Mouse (Mus musculus) neural tube, embryonic 11.5 days (tissue): Measurements from ENCODE around the gene Limch1. TPM values are rescaled to one million over a fixed set of nuclear protein-coding genes. Genes with fewer than 3 reads are reported as not detected.

Source experiments
- ATAC-seq: fragments of 200-750 bp; cut with Nextera tagmentation; 2 replicates; pipeline ENCODE4 v1.8.0; 2017; ENCODE audit warnings: moderate number of reproducible peaks, mild to moderate bottlenecking, moderate TSS enrichment, moderate library complexity; ENCODE audit not compliant: insufficient read depth, low FRiP score, low TSS enrichment
- DNase-seq: peaks from one replicate; pipeline ENCODE4 v3.0.0-alpha.2; 2015; ENCODE audit warnings: low spot score
- H3K27ac ChIP-seq: fragments of 300-500 bp; sonication (generic); 2 replicates; pipeline ENCODE4 v1.5.1; 2014; ENCODE audit warnings: low read depth, mild to moderate bottlenecking, low read length
- H3K27me3 ChIP-seq: fragments of 300-500 bp; sonication (generic); 2 replicates; pipeline ENCODE4 v1.6.1; 2014; ENCODE audit warnings: mild to moderate bottlenecking, low read length, mixed read lengths; ENCODE audit not compliant: control insufficient read depth, insufficient read depth
- H3K36me3 ChIP-seq: fragments of 300-500 bp; sonication (generic); 2 replicates; pipeline ENCODE4 v1.6.1; 2014; ENCODE audit warnings: mild to moderate bottlenecking, low read length, moderate library complexity, mixed read lengths; ENCODE audit not compliant: control insufficient read depth, insufficient read depth
- H3K4me1 ChIP-seq: fragments of 300-500 bp; sonication (generic); 2 replicates; pipeline ENCODE4 v1.6.1; 2014; ENCODE audit warnings: low read length, mixed read lengths; ENCODE audit not compliant: control insufficient read depth, insufficient read depth
- H3K4me2 ChIP-seq: fragments of 300-500 bp; sonication (generic); 2 replicates; pipeline ENCODE4 v1.6.1; 2014; ENCODE audit warnings: low read depth, mild to moderate bottlenecking, moderate library complexity
- H3K4me3 ChIP-seq: fragments of 300-500 bp; sonication (generic); 2 replicates; pipeline ENCODE4 v1.5.1; 2014; ENCODE audit warnings: low read depth, low read length
- H3K9ac ChIP-seq: fragments of 300-500 bp; sonication (generic); 2 replicates; pipeline ENCODE4 v1.6.1; 2014; ENCODE audit warnings: mild to moderate bottlenecking, low read length
- H3K9me3 ChIP-seq: fragments of 300-500 bp; sonication (generic); 2 replicates; pipeline ENCODE4 v1.6.1; 2016; ENCODE audit warnings: low read length; ENCODE audit not compliant: control insufficient read depth
- WGBS: fragments of 180-500 bp; shearing (Covaris S2); extraction: QIAGEN DNeasy Blood & Tissue Kit; methylation state at CpG from one replicate; pipeline ENCODE4 v1.1.7; 2014; 5-methylcytosine and 5-hydroxymethylcytosine counted together
- polyA plus RNA-seq: library from polyadenylated mRNA; unstranded; fragments of >200 nt; fragmentation: Nextera tagmentation; extraction: Ambion mirVana; gene quantifications from 2 replicates; pipeline ENCODE4 v1.2.1, GENCODE M21; 2014

The Limch1 gene
- polyA plus RNA-seq, 1 experiment from 2014 or later: 83.7 TPM

GRCm38 (mm10) chr5:66784624-66785361 lies 39.2 kb downstream of the Limch1 start:
- Histone ChIP-seq H3K9me3 (no peaks in the 10 kb centered on the region), H3K36me3 (no peaks in the 10 kb centered on the region), H3K27me3 (no peaks in the 10 kb centered on the region), H3K4me2 (no peak overlapping the region), H3K4me3 (no peak overlapping the region), H3K9ac (no peak overlapping the region), H3K4me1 (no peaks in the 10 kb centered on the region), H3K27ac (no peak overlapping the region)
- 78% methylated on average over 9 of the region's 9 CpGs for WGBS
- no peak for ATAC-seq
- DNase-seq: no peak

DNA sequence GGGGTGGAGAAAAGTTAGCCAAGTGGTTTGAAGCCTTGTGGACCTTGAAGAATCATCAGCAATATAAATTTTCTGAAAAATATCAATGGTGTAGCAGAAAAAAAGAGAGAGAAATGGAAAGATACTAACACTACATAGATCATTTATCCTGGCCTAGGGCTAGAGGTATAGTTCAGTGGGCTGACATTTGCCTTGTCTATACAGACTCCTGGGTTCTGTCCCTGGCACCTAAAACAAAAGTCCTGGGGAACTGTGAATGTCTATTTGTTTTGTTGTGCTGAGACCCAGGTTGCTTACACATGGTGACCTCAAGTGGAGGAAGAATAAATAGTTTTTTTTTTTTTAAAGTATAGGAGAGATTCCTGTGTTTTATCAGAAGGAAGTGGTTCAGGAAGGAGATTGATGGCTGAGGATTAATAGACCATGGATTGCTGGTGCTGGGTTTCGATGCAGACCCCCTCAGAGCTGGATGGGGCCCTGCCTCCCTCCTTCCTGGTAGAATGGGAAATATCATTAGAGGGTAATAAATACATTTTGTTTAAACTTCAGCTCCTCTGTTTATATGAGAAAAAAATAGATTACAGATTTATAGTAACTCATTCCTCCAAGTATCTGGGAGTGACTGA lies 40.5 kb downstream of the Limch1 start:
- ATAC-seq: no peak
- 50% methylated on average over 1 of the region's 1 CpGs for WGBS

DNA sequence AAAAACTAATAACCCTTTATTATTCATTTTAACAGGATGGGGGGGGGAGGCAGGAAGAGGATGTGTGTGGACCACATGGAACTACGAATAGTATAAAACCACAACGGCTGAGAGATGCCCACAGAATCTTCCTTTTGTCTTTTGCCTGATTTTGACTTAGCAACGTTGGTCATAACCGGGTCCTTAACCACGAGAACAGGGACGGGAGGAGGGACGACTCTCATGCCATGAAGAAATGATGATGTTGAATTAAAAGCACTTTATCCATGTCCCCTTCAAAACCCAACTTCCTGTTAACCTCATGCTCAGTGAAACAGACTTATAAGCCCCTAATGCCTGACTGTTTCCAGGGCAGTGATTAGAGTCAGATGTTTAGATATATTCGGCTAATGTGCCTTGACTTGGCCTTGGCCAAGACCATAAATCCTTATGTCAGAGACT lies 41.0 kb downstream of the Limch1 start:
- Histone ChIP-seq H3K27ac (no peak overlapping the region), H3K36me3 (no peaks in the 10 kb centered on the region), H3K9me3 (no peaks in the 10 kb centered on the region), H3K4me1 (no peaks in the 10 kb centered on the region), H3K9ac (no peak overlapping the region), H3K27me3 (no peaks in the 10 kb centered on the region), H3K4me2 (no peak overlapping the region), H3K4me3 (no peak overlapping the region)
- DNase-seq (no peak), ATAC-seq (no peak)
- WGBS: 85% methylated on average over 8 of the region's 8 CpGs

More for the DNA sequence above, 40.5 kb downstream of the Limch1 start:
- Histone ChIP-seq H3K4me2 (no peak overlapping the region), H3K9ac (no peak overlapping the region), H3K27ac (no peak overlapping the region), H3K4me1 (no peaks in the 10 kb centered on the region), H3K36me3 (no peaks in the 10 kb centered on the region), H3K4me3 (no peak overlapping the region), H3K9me3 (no peaks in the 10 kb centered on the region), H3K27me3 (no peaks in the 10 kb centered on the region)
- DNase-seq: no peak

DNA sequence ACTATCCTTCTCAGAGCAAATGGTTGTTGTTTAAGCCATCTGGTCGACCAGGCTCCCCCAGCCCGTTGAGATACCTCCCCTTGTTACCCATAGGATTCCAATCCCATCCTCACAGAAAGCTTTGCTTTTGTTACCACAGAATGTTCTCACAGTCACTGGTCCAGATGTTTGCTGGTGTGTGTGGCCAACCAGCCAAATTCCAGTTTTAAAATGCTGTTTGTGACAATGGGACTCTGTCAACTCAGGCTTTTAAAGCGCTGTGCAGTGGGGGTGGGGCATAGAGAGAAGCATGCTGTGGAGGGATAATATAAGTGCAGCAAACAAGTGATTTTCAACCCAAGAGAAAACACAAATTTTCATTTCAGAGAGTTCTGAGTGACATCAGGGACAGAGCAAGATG lies 43.4 kb downstream of the Limch1 start:
- WGBS: 74% methylated on average over 3 of the region's 3 CpGs
- Histone ChIP-seq H3K27me3 (no peaks in the 10 kb centered on the region), H3K4me3 (no peak overlapping the region), H3K4me2 (no peak overlapping the region), H3K36me3 (no peaks in the 10 kb centered on the region), H3K27ac (no peak overlapping the region), H3K4me1 (no peaks in the 10 kb centered on the region), H3K9me3 (no peaks in the 10 kb centered on the region), H3K9ac (no peak overlapping the region)
- DNase-seq (no peak), ATAC-seq (no peak)

GRCm38 (mm10) chr5:66791161-66791560 lies 45.5 kb downstream of the Limch1 start:
- Histone ChIP-seq H3K4me1 (no peaks in the 10 kb centered on the region), H3K9ac (no peak overlapping the region), H3K27ac (no peak overlapping the region), H3K4me3 (no peak overlapping the region), H3K27me3 (no peaks in the 10 kb centered on the region), H3K4me2 (no peak overlapping the region), H3K9me3 (no peaks in the 10 kb centered on the region), H3K36me3 (no peaks in the 10 kb centered on the region)
- ATAC-seq (no peak), DNase-seq (no peak)
- WGBS: 87% methylated on average over 6 of the region's 6 CpGs

DNA sequence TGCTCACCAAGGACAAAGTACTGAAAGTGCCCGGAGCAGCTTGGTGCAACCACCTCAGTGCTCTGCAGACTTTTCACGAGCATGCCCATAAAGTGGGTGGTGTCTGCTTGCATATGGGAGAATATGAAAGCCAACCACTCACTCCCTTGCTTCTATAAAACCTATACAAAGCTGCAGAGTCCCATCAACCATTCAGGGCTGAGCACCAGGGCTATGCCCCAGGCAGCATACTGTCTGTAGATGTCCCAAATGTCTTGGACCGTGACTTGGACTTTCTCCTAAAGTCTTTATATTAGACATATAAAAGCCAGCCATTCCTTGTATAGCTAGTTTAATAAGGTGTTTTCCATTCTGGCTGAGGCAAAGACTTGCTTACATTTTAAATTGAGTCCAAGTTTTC lies 47.6 kb downstream of the Limch1 start:
- H3K27me3 ChIP-seq: no peaks in the 10 kb centered on the region
- no peak overlapping the region for H3K27ac ChIP-seq
- no peak overlapping the region for H3K9ac ChIP-seq
- H3K9me3 ChIP-seq: no peaks in the 10 kb centered on the region
- H3K4me1 ChIP-seq: 0 out of 2 replicates have a peak, but pooled peaks cover 2% of the 10 kb centered on the region
- no peak overlapping the region for H3K4me3 ChIP-seq
- no peak overlapping the region for H3K4me2 ChIP-seq
- 89% methylated on average over 3 of the region's 3 CpGs for WGBS
- H3K36me3 ChIP-seq: no peaks in the 10 kb centered on the region
- DNase-seq (no peak), ATAC-seq (no peak)

GRCm38 (mm10) chr5:66797326-66797725 lies 51.7 kb downstream of the Limch1 start:
- WGBS: 64% methylated on average over 6 of the region's 6 CpGs
- H3K27ac ChIP-seq: no peak overlapping the region
- no peak overlapping the region for H3K9ac ChIP-seq

DNA sequence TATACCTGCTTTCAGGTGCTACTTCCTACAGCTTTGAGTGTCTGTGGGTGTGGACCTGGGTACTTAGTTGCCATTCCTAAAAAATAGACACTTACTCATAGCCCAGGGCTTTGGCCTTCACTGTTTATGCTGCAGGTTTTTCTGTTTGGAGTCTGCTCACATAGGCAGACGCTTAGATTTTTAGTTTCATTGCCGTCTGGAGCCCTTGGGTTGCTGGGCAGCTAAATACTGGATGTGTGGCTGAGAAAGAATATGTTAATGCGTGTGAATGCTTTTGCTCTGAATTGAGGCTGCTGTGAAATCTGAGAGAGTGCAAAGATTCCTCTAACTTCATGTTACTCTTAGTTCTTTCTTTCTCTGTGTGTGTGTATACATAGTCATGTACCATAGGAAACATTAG lies 52.5 kb downstream of the Limch1 start:
- peak overlapping the region; percentile 35; the same call in 1 of the 2 replicates for H3K27ac ChIP-seq
- H3K9ac ChIP-seq: no peak overlapping the region
- no peaks in the 10 kb centered on the region for H3K27me3 ChIP-seq
- DNase-seq: peak; percentile 29
- H3K4me1 ChIP-seq: peaks cover 27% of the 10 kb centered on the region
- H3K4me3 ChIP-seq: no peak overlapping the region
- no peaks in the 10 kb centered on the region for H3K9me3 ChIP-seq
- H3K4me2 ChIP-seq: no peak overlapping the region
- no peak for ATAC-seq
- H3K36me3 ChIP-seq: no peaks in the 10 kb centered on the region
- WGBS: 50% methylated on average over 3 of the region's 3 CpGs

More at GRCm38 (mm10) chr5:66797326-66797725, 51.7 kb downstream of the Limch1 start:
- Histone ChIP-seq H3K27me3 (no peaks in the 10 kb centered on the region), H3K4me3 (no peak overlapping the region), H3K4me1 (peaks cover 27% of the 10 kb centered on the region), H3K9me3 (no peaks in the 10 kb centered on the region), H3K36me3 (no peaks in the 10 kb centered on the region), H3K4me2 (no peak overlapping the region)
- DNase-seq (no peak), ATAC-seq (no peak)

- Histone ChIP-seq H3K4me1 (peaks cover 27% of the 10 kb centered on the region), H3K4me3 (no peak overlapping the region), H3K36me3 (no peaks in the 10 kb centered on the region), H3K27ac (no peak overlapping the region), H3K9ac (no peak overlapping the region), H3K4me2 (no peak overlapping the region), H3K27me3 (no peaks in the 10 kb centered on the region), H3K9me3 (no peaks in the 10 kb centered on the region)
- WGBS: 22% methylated on average over 8 of the region's 8 CpGs
- ATAC-seq (no peak), DNase-seq (no peak)
These were observed 53.0 kb downstream of the Limch1 start for GRCm38 (mm10) chr5:66798591-66799003.
